Comparison of ENCODE assay signal across 11 mouse cellular contexts in genomic region chr5:34170726-34171125, GRCm38 (mm10). TPM values are rescaled to one million over a fixed set of nuclear protein-coding genes. Genes with fewer than 3 reads are reported as not detected.
DNase-seq lines count a peak whose midpoint lies in the region; ATAC-seq and TF ChIP-seq lines count a peak whose summit lies in the region.
"Had no signal": no experiment of that assay in that cellular context is flagged by ENCODE, and none has a peak within 500 bp of the region (broad histone marks: within the 10 kb centered on the region; RNA-seq: fewer than 3 reads in every experiment).

No protein-coding gene starts in this region.

- ATAC-seq in lung, postnatal 0 days, result no peak
- ATAC-seq in kidney, embryonic 14.5 days (ENCODE audit: low FRiP score, low TSS enrichment), result no peak
- ATAC-seq: midbrain, embryonic 16.5 days had no signal

- H3K4me2 ChIP-seq in lung, postnatal 0 days (replicated peaks; ENCODE audit: low read depth, low read length), result 0 out of 2 replicates have a peak overlapping the region, but pooled peaks have one; percentile 11
- no peak overlapping the region; the same call in 1 of the 2 replicates for H3K4me2 ChIP-seq in kidney, embryonic 14.5 days (replicated peaks; ENCODE audit: low read depth, low read length)

- H3K4me1 ChIP-seq in lung, postnatal 0 days (ENCODE audit: insufficient read depth, low read depth, low read length), result peaks cover 3% of the 10 kb centered on the region; the same call in 1 of the 2 replicates
- H3K4me1 ChIP-seq in lung, adult 2 months (ENCODE audit: control insufficient read depth, insufficient read depth, low read length), result no peaks in the 10 kb centered on the region
- peaks cover 12% of the 10 kb centered on the region for H3K4me1 ChIP-seq in kidney, embryonic 14.5 days (ENCODE audit: control insufficient read depth, insufficient read depth, low read length)
- no peaks in the 10 kb centered on the region; the same call in 1 of the 2 replicates for H3K4me1 ChIP-seq in thymus, adult 2 months (replicated peaks; ENCODE audit: control insufficient read depth, insufficient read depth, low read length)

- H3K9ac ChIP-seq in lung, postnatal 0 days (replicated peaks; ENCODE audit: low read depth), result no peak overlapping the region
- no peak overlapping the region for H3K9ac ChIP-seq in kidney, embryonic 14.5 days (ENCODE audit: low read depth, low read length)

- no peak for TF ChIP-seq CTCF in lung, postnatal 0 days (IDR thresholded peaks at IDR 0.05)
- TF ChIP-seq CTCF in lung, adult 2 months (IDR thresholded peaks at IDR 0.05; ENCODE audit: insufficient read depth, low read length), result no peak
- no peak for TF ChIP-seq CTCF in thymus, adult 2 months (IDR thresholded peaks at IDR 0.05; ENCODE audit: borderline replicate concordance, control insufficient read depth, extremely low read depth, insufficient read depth, low read length, poor library complexity)

- H3K27me3 ChIP-seq in lung, postnatal 0 days (replicated peaks; ENCODE audit: insufficient read depth, low read length), result no peaks in the 10 kb centered on the region
- no peaks in the 10 kb centered on the region for H3K27me3 ChIP-seq in kidney, embryonic 14.5 days (ENCODE audit: control insufficient read depth, insufficient read depth, low read length)
- no peaks in the 10 kb centered on the region for H3K27me3 ChIP-seq in thymus, adult 2 months (ENCODE audit: control insufficient read depth, insufficient read depth, low read length)

- H3K9me3 ChIP-seq in lung, postnatal 0 days (ENCODE audit: low read length), result no peaks in the 10 kb centered on the region
- no peaks in the 10 kb centered on the region for H3K9me3 ChIP-seq in kidney, embryonic 14.5 days (ENCODE audit: control insufficient read depth, low read length)
- H3K9me3 ChIP-seq: G1E had no signal

- peak overlapping the region; percentile 89 for H3K27ac ChIP-seq in lung, postnatal 0 days (ENCODE audit: low read length)
- H3K27ac ChIP-seq in kidney, embryonic 14.5 days (ENCODE audit: low read depth, low read length), result peak overlapping the region; percentile 91
- no peak overlapping the region for H3K27ac ChIP-seq in thymus, adult 2 months (ENCODE audit: control insufficient read depth, insufficient read depth, low read length)

- DNase-seq in heart, adult 18-20 months, result peak; percentile 46 to 68
- no peak for DNase-seq in heart, adult 9 months (ENCODE audit: low spot score in 2 of 2)
- DNase-seq in lung, postnatal 0 days (ENCODE audit: low spot score), result peak; percentile 73
- DNase-seq in lung, adult 2 months, result no peak
- peak; percentile 65 for DNase-seq in telencephalon, adult 2 months (ENCODE audit: low read depth, low spot score)
- DNase-seq in urinary bladder, postnatal 25 days (ENCODE audit: low spot score), result no peak
- no peak for DNase-seq in thymus, adult 2 months

- H3K36me3 ChIP-seq in lung, postnatal 0 days (ENCODE audit: insufficient read depth, low read length), result peaks cover 14% of the 10 kb centered on the region
- H3K36me3 ChIP-seq in kidney, embryonic 14.5 days (ENCODE audit: control insufficient read depth, insufficient read depth, low read length), result peaks cover 30% of the 10 kb centered on the region
- peaks cover 27% of the 10 kb centered on the region for H3K36me3 ChIP-seq in thymus, adult 2 months (ENCODE audit: control insufficient read depth, insufficient read depth, low read length)

- 60% methylated on average over 4 of the region's 4 CpGs for WGBS in lung, postnatal 0 days
- 41% methylated on average over 4 of the region's 4 CpGs for WGBS in lung, adult 2 months
- WGBS in kidney, embryonic 14.5 days, result 48% methylated on average over 4 of the region's 4 CpGs
- 83% methylated on average over 4 of the region's 4 CpGs for WGBS in thymus, adult 2 months

- TF ChIP-seq EP300 in lung, postnatal 0 days (IDR thresholded peaks at IDR 0.05), result no peak

- H3K4me3 ChIP-seq in lung, postnatal 0 days (ENCODE audit: low read depth, low read length), result no peak overlapping the region
- no peak overlapping the region for H3K4me3 ChIP-seq in lung, adult 2 months (replicated peaks; ENCODE audit: extremely low read depth, low read depth, low read length)
- H3K4me3 ChIP-seq in kidney, embryonic 14.5 days (ENCODE audit: low read length), result no peak overlapping the region
- no peak overlapping the region for H3K4me3 ChIP-seq in thymus, adult 2 months (ENCODE audit: control insufficient read depth, insufficient read depth, low read length)

- TF ChIP-seq POLR2A in lung, adult 2 months (IDR thresholded peaks at IDR 0.05; ENCODE audit: borderline replicate concordance, extremely low read depth, low read depth, low read length), result no peak
- TF ChIP-seq POLR2A in thymus, adult 2 months (IDR thresholded peaks at IDR 0.05; ENCODE audit: control insufficient read depth, extremely low read depth, insufficient read depth, low read length, poor library complexity), result no peak

RNA-seq across cellular contexts. Expression of gene Haus3, which starts 1.4 kb away (rescaled TPM):
- total RNA-seq in heart, adult 18-20 months (2021), result 1 to 10 TPM; 5.3 TPM
- polyA plus RNA-seq in lung, postnatal 0 days (2015; fragmentation: Nextera tagmentation; extraction: Ambion mirVana), result 8.2 and 8.6 TPM in 2 replicates
- polyA plus RNA-seq in lung, adult 2 months (2012; rRNA removed), result 0.46 and 0.49 TPM in 2 replicates
- 45.1 and 46.1 TPM in 2 replicates for polyA plus RNA-seq in kidney, embryonic 14.5 days (2014; fragmentation: Nextera tagmentation; extraction: Ambion mirVana)
- polyA plus RNA-seq in thymus, adult 2 months (2012; rRNA removed), result 3.3 and 4.2 TPM in 2 replicates

RNA-seq across cellular contexts. Expression of gene Poln, which starts 1.5 kb away (rescaled TPM):
- total RNA-seq in heart, adult 18-20 months (2021), result 10 to 100 TPM; 10.9 to 13.0 TPM
- polyA plus RNA-seq in lung, postnatal 0 days (2015; fragmentation: Nextera tagmentation; extraction: Ambion mirVana), result 0.63 and 0.99 TPM in 2 replicates
- polyA plus RNA-seq in lung, adult 2 months (2012; rRNA removed), result 0.77 and 1.4 TPM in 2 replicates
- 0.61 and 1.1 TPM in 2 replicates for polyA plus RNA-seq in kidney, embryonic 14.5 days (2014; fragmentation: Nextera tagmentation; extraction: Ambion mirVana)
- polyA plus RNA-seq in thymus, adult 2 months (2012; rRNA removed), result 2.3 and 2.4 TPM in 2 replicates
- total RNA-seq: hematopoietic stem cell, adult 5-6 weeks had no signal
- polyA plus RNA-seq: G1E had no signal

RNA-seq across cellular contexts. Expression of gene Mxd4, which starts 16.8 kb away (rescaled TPM):
- total RNA-seq in heart, adult 18-20 months (2021), result 10 to 100 TPM; 68.7 to 77.8 TPM
- polyA plus RNA-seq in lung, postnatal 0 days (2015; fragmentation: Nextera tagmentation; extraction: Ambion mirVana), result 65.1 and 68.2 TPM in 2 replicates
- 318 and 340 TPM in 2 replicates for polyA plus RNA-seq in lung, adult 2 months (2012; rRNA removed)
- polyA plus RNA-seq in kidney, embryonic 14.5 days (2014; fragmentation: Nextera tagmentation; extraction: Ambion mirVana), result 46.1 and 53.0 TPM in 2 replicates
- polyA plus RNA-seq in thymus, adult 2 months (2012; rRNA removed), result 515 and 525 TPM in 2 replicates

Comparison
In these comparisons a context has a peak if more than half of its experiments do, and no peak if none do; other contexts are left out.
1. DNase-seq: peak in heart, adult 18-20 months (2 of 2), lung, postnatal 0 days (single experiment) and telencephalon, adult 2 months (single experiment); none in heart, adult 9 months (0 of 2), lung, adult 2 months (single experiment), urinary bladder, postnatal 25 days (single experiment) and thymus, adult 2 months (single experiment).